13 mouse cellular contexts compared by ENCODE assay signal in the genomic region with DNA sequence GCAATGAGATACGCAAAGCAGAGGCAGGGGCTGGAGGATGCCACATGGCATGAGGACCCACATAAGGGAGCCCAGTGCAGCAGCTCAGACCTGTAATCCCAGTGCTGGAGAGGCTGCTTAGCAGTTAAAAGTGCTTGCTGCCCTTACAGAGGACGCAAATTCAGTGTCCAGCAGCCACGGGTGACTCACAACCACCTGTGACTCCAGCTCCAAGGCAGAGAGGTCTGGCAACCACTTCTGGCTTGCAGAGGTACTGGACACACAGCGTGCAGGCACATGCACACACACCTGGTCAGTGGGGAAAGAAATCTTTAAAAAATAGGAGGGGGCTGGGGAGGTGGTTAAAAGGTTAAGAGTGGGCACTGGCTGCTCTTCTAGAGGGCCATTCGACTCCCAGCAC.
"Had no signal": no experiment of that assay in that cellular context is flagged by ENCODE, and none has a peak within 500 bp of the region (broad histone marks: within the 10 kb centered on the region; RNA-seq: fewer than 3 reads in every experiment).

No protein-coding gene starts in this region.

- H3K9me3 ChIP-seq: lung, embryonic 15.5 days; midbrain, embryonic 12.5 days; midbrain, embryonic 15.5 days had no signal

- H3K27ac ChIP-seq: hindbrain, postnatal 0 days; liver, embryonic 14.5 days; lung, embryonic 15.5 days; midbrain, embryonic 12.5 days; midbrain, embryonic 15.5 days had no signal

- H3K9ac ChIP-seq: liver, embryonic 14.5 days; lung, embryonic 15.5 days; midbrain, embryonic 12.5 days; midbrain, embryonic 15.5 days had no signal

- H3K36me3 ChIP-seq: lung, embryonic 15.5 days; midbrain, embryonic 12.5 days; midbrain, embryonic 15.5 days had no signal

- ATAC-seq: hindbrain, postnatal 0 days; inflammation-experienced regulatory T-cells, adult 6 months; intestine, embryonic 16.5 days; midbrain, embryonic 15.5 days had no signal

- H3K27me3 ChIP-seq: lung, embryonic 15.5 days; midbrain, embryonic 12.5 days; midbrain, embryonic 15.5 days had no signal

- DNase-seq: kidney, postnatal 4 days; layer of hippocampus, adult 9-11 months; lung, adult 18-20 months; lung, postnatal 14 days; lung, postnatal 4 days; thymus, postnatal 25 days had no signal

- H3K4me3 ChIP-seq: lung, embryonic 15.5 days; midbrain, embryonic 12.5 days; midbrain, embryonic 15.5 days had no signal

- H3K4me2 ChIP-seq: lung, embryonic 15.5 days; midbrain, embryonic 12.5 days; midbrain, embryonic 15.5 days had no signal
